Mouse (Mus musculus) kidney, embryonic 14.5 days (tissue): ENCODE results near the gene Eefsec. TPM values are rescaled to one million over a fixed set of nuclear protein-coding genes. Genes with fewer than 3 reads are reported as not detected.

Experiments used
- ATAC-seq: fragments of 200-750 bp; cut with Nextera tagmentation; 2 replicates; pipeline ENCODE4 v1.8.0; 2017; ENCODE audit warnings: moderate number of reproducible peaks, mild to moderate bottlenecking, moderate TSS enrichment, moderate library complexity; ENCODE audit not compliant: low FRiP score, low TSS enrichment
- H3K27ac ChIP-seq: fragments of 300-500 bp; sonication (generic); 2 replicates; pipeline ENCODE4 v1.5.1; 2014; ENCODE audit warnings: low read depth, mild to moderate bottlenecking, low read length, moderate library complexity, mixed read lengths
- H3K27me3 ChIP-seq: fragments of 300-500 bp; sonication (generic); 2 replicates; pipeline ENCODE4 v1.6.1; 2014; ENCODE audit warnings: mild to moderate bottlenecking, low read length; ENCODE audit not compliant: control insufficient read depth, insufficient read depth
- H3K36me3 ChIP-seq: fragments of 300-500 bp; sonication (generic); 2 replicates; pipeline ENCODE4 v1.6.1; 2014; ENCODE audit warnings: low read length, mixed read lengths; ENCODE audit not compliant: control insufficient read depth, insufficient read depth
- H3K4me1 ChIP-seq: fragments of 300-500 bp; sonication (generic); 2 replicates; pipeline ENCODE4 v1.6.1; 2014; ENCODE audit warnings: low read length, mixed read lengths; ENCODE audit not compliant: control insufficient read depth, insufficient read depth
- H3K4me2 ChIP-seq: fragments of 300-500 bp; sonication (generic); replicated peaks from 2 replicates; pipeline ENCODE4 v1.6.1; 2014; ENCODE audit warnings: low read depth, mild to moderate bottlenecking, low read length
- H3K4me3 ChIP-seq: fragments of 300-500 bp; sonication (generic); 2 replicates; pipeline ENCODE4 v1.5.1; 2014; ENCODE audit warnings: mild to moderate bottlenecking, low read length
- H3K9ac ChIP-seq: fragments of 300-500 bp; sonication (generic); 2 replicates; pipeline ENCODE4 v1.6.1; 2014; ENCODE audit warnings: low read depth, mild to moderate bottlenecking, low read length, moderate library complexity
- H3K9me3 ChIP-seq: fragments of 300-500 bp; sonication (generic); 2 replicates; pipeline ENCODE4 v1.6.1; 2016; ENCODE audit warnings: low read length; ENCODE audit not compliant: control insufficient read depth
- WGBS: fragments of 180-500 bp; shearing (Covaris S2); extraction: QIAGEN DNeasy Blood & Tissue Kit; methylation state at CpG from one replicate; pipeline ENCODE4 v1.1.7; 2014; 5-methylcytosine and 5-hydroxymethylcytosine counted together
- polyA plus RNA-seq: library from polyadenylated mRNA; unstranded; fragments of >200 nt; fragmentation: Nextera tagmentation; extraction: Ambion mirVana; gene quantifications from 2 replicates; pipeline ENCODE4 v1.2.1, GENCODE M21; 2014

Gene Eefsec
- polyA plus RNA-seq, 1 experiment from 2014 or later = 49.3 TPM

DNA sequence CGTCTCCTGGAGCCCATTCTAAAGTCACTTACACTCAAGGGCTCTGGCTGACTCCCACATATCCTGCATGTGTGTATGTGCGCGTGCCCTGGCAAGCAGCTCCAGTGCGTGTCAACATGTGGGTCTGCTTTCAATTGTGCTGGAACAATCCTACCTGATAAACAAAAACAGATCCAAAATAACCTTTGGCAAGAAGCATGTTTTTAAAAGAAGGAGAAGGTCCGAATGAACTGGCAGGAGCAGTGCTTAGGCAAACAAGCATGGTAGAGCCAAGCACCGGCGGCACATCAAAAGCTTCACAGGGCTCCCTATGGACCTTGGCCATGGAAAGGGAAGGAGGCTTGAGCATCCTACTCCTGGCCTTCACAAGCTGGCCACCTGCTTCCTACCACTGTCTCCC is 105.6 kb downstream of the Eefsec start:
- Histone ChIP-seq H3K4me1 (peaks cover 18% of the 10 kb centered on the region), H3K36me3 (no peaks in the 10 kb centered on the region), H3K9me3 (no peaks in the 10 kb centered on the region), H3K9ac (no peak overlapping the region), H3K4me2 (no peak overlapping the region), H3K27ac (no peak overlapping the region), H3K4me3 (no peak overlapping the region), H3K27me3 (no peaks in the 10 kb centered on the region)
- no peak for ATAC-seq
- 89% methylated on average over 7 of the region's 7 CpGs for WGBS

DNA sequence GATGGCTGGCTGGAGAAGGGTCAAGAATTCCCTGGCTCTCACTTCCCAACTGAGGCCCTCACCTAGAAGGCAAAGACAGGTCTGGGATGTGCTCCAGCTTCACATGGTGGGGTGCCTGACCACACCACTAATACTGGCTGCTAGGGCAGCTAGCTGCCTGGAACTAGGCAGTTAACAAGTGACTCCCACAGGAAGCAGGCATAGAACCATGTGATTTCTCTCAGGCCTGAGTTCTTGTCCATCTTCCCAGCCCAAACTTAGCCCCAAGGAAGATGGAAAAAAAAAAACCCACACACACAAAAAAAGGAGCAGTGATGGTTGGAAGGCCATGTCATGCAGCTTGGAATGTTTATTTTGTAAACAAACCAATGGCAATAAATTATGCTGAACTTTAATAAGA is 117.0 kb downstream of the Eefsec start:
- ATAC-seq = no peak
- H3K27ac ChIP-seq = no peak overlapping the region
- H3K9me3 ChIP-seq = no peaks in the 10 kb centered on the region; the same call in 1 of the 2 replicates
- H3K9ac ChIP-seq = no peak overlapping the region
- no peak overlapping the region for H3K4me3 ChIP-seq
- no peaks in the 10 kb centered on the region for H3K27me3 ChIP-seq
- H3K4me2 ChIP-seq = no peak overlapping the region
- 0 out of 2 replicates have a peak, but pooled peaks cover 5% of the 10 kb centered on the region for H3K4me1 ChIP-seq
- H3K36me3 ChIP-seq = no peaks in the 10 kb centered on the region

DNA sequence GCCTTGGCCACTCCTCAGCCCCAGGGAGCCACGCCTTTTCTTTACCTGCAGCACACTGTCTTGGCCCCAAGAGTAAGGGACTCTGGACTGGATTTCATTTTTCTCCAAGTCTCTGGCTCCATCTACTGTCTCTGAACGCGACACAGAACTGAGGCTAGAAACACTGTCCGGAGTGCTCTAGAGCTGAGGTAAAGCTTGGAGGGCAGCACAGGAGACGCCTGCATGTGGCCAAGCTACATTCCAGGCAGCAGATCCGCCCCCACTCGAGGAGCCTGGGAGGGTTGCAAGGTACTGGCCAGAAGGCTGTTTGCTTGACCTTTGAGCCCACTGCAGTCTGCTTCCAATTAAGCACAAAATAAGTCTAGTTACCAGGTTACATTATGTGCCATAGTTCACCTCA is 124.5 kb downstream of the Eefsec start:
- H3K4me2 ChIP-seq = no peak overlapping the region
- 0 out of 2 replicates have a peak, but pooled peaks cover 10% of the 10 kb centered on the region for H3K4me1 ChIP-seq
- H3K27ac ChIP-seq = no peak overlapping the region
- ATAC-seq = peak; percentile 75
- no peaks in the 10 kb centered on the region for H3K27me3 ChIP-seq
- WGBS = 21% methylated on average over 7 of the region's 7 CpGs
- no peaks in the 10 kb centered on the region for H3K36me3 ChIP-seq
- H3K9ac ChIP-seq = no peak overlapping the region
- H3K4me3 ChIP-seq = no peak overlapping the region
- H3K9me3 ChIP-seq = no peaks in the 10 kb centered on the region

DNA sequence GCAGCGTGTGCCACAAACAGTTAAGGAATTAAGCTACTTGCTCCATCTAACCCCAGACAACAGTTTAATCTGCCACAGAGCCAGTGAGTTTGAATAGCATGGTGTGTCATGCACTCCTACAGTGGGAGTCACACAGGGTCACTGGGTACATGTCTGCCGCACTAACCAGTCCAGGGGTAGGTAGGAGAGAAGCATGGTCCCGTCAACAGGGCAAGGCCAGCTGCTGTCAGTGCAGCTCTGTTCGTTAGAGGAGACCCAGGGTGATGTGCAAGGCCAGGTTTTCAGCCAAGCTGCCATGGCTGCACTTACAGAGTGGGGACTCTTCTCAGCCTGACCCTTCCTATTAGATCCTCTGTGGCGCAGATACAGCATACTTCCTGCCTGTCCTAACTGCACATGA is 125.1 kb downstream of the Eefsec start:
- 60% methylated on average over 5 of the region's 5 CpGs for WGBS
- no peak overlapping the region for H3K4me3 ChIP-seq
- no peaks in the 10 kb centered on the region for H3K36me3 ChIP-seq
- no peak overlapping the region for H3K4me2 ChIP-seq
- no peaks in the 10 kb centered on the region for H3K27me3 ChIP-seq
- ATAC-seq = peak; percentile 46
- no peaks in the 10 kb centered on the region for H3K9me3 ChIP-seq
- no peak overlapping the region; the same call in 1 of the 2 replicates for H3K9ac ChIP-seq
- 0 out of 2 replicates have a peak, but pooled peaks cover 10% of the 10 kb centered on the region for H3K4me1 ChIP-seq
- no peak overlapping the region for H3K27ac ChIP-seq

- Histone ChIP-seq H3K9me3 (no peaks in the 10 kb centered on the region), H3K4me1 (0 out of 2 replicates have a peak, but pooled peaks cover 10% of the 10 kb centered on the region), H3K36me3 (no peaks in the 10 kb centered on the region), H3K27me3 (no peaks in the 10 kb centered on the region), H3K4me2 (no peak overlapping the region), H3K4me3 (no peak overlapping the region), H3K9ac (0 out of 2 replicates have a peak overlapping the region, but pooled peaks have one; percentile 4), H3K27ac (no peak overlapping the region)
- ATAC-seq = no peak
- WGBS = 85% methylated on average over 1 of the region's 1 CpGs
These were observed 126.6 kb downstream of the Eefsec start for GRCm38 (mm10) chr6:88319735-88320134.

DNA sequence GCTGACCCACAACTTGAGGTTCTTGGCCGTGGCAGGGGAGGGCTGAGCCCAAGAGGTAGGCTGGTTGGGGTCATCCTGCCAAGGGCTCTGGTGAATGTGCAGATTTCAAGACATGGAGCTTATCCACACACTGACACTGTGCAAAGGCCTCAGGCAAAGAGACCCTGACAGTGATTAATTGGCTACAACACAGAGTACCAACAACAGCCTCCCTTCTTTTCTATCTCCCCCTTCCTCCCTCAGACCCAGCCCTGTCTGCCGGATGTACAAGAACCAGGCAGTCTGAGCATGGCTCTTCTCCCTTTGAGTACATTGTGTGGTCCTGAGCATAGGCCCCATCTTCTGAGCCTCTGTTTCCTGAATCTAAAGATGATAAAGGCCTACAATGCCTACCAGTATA is 131.0 kb downstream of the Eefsec start:
- Histone ChIP-seq H3K4me1 (no peaks in the 10 kb centered on the region), H3K36me3 (no peaks in the 10 kb centered on the region), H3K4me2 (no peak overlapping the region), H3K4me3 (no peak overlapping the region), H3K27me3 (no peaks in the 10 kb centered on the region), H3K27ac (no peak overlapping the region), H3K9me3 (no peaks in the 10 kb centered on the region), H3K9ac (no peak overlapping the region)
- no peak for ATAC-seq
- WGBS = 37% methylated on average over 2 of the region's 2 CpGs

DNA sequence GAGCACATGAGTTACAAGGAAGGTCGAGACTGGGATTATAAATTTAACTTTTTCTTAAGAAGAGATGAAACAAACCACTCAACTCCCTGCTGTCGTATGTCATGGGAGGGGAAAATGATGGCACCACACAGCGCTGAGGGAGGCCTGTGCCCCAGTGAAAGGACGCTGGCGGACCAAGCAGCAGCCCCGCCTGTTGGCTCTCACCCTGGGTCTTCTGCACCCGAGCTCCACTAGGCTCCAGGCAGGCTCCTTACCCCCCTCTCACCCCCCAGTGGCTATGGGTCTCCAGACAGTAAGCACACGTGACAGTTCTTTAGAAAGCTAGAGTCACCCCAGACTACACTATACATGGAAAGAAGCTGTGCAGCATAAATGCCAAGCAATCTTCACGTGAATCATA is 132.4 kb downstream of the Eefsec start:
- Histone ChIP-seq H3K9ac (no peak overlapping the region), H3K4me1 (no peaks in the 10 kb centered on the region), H3K36me3 (no peaks in the 10 kb centered on the region), H3K4me2 (no peak overlapping the region), H3K4me3 (no peak overlapping the region), H3K9me3 (no peaks in the 10 kb centered on the region), H3K27me3 (no peaks in the 10 kb centered on the region), H3K27ac (no peak overlapping the region)
- peak; percentile 37; the same call in 1 of the 2 replicates for ATAC-seq
- 36% methylated on average over 9 of the region's 9 CpGs for WGBS

DNA sequence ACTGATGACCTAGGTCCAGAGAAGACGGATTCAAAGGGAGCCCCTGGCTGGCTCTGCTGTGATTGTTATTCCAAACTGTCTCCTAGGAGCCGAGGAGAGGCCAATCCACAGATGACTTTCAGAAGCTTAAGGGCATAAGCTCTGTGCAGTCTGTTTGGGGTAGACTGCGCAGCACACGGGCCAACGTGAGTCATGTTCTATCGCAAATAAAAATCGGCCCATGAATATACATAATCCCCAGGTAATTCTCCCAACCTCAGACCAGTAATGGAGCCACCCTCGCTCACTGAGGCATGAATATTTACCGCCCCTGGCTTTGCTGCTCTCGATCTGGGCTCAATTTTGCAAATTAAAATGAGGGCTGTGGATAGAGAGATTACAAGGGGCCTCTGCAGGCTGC is 134.7 kb downstream of the Eefsec start:
- 67% methylated on average over 10 of the region's 10 CpGs for WGBS
- Histone ChIP-seq H3K4me3 (no peak overlapping the region), H3K36me3 (no peaks in the 10 kb centered on the region), H3K9me3 (no peaks in the 10 kb centered on the region), H3K4me2 (no peak overlapping the region), H3K4me1 (no peaks in the 10 kb centered on the region), H3K9ac (no peak overlapping the region), H3K27ac (no peak overlapping the region), H3K27me3 (no peaks in the 10 kb centered on the region)
- no peak for ATAC-seq

DNA sequence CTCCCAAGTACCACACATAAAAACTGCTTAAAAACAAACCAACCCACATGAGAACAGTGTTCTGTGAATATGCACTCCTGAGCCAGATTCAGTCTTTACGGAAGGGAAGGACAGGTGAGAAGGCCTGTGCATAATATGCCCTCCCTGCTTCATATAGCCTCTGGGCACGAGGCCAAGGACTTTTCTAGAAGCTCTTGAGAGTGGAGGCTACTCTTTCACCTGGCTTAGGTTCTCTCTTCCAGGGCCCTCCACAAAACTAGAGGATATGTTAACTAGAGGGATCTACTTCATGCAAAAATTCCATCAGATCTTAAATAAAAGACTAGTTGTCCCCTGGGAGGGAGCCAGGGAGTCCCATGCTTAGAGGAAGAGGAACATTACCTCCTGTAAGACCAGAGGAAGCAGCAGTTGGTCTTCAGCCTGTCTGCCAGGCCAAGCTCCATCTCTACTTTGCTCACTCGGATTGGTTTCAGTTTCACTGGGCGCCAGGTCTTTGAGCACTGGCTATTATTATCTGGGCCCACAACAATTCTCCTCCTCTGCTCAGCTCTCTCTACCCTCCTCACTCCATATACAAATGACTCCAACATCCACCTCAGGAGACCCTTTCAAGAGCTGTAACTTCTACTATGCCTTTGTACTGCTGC is 140.1 kb downstream of the Eefsec start:
- Histone ChIP-seq H3K9ac (no peak overlapping the region), H3K27ac (no peak overlapping the region), H3K36me3 (no peaks in the 10 kb centered on the region), H3K27me3 (no peaks in the 10 kb centered on the region), H3K9me3 (no peaks in the 10 kb centered on the region), H3K4me1 (no peaks in the 10 kb centered on the region), H3K4me3 (no peak overlapping the region), H3K4me2 (no peak overlapping the region)
- WGBS = 81% methylated on average over 4 of the region's 4 CpGs
- ATAC-seq = no peak
